Mouse (Mus musculus) regulatory T cell (primary cell): ENCODE measurements around the gene Gm49394.

Experiments used
- in situ Hi-C: fragments of 300-600 bp; cut with MboI, MseI; formaldehyde crosslinking; loops from one replicate; pipeline ENCODE4 v1.15.1; 2025; ENCODE audit warnings: high pct_unique_total_duplicates

The Gm49394 gene

GRCm38 (mm10) chr7:142659181-142659681 is 10.5 kb downstream of the Gm49394 start:
- in situ Hi-C loops, result no loop called here

GRCm38 (mm10) chr7:142658681-142659180 is 11.0 kb downstream of the Gm49394 start:
- in situ Hi-C loops, result no loop called here

GRCm38 (mm10) chr7:142657821-142658614 is 11.7 kb downstream of the Gm49394 start:
- in situ Hi-C loops, result no loop called here

- in situ Hi-C loops, result no loop called here
These were observed 12.4 kb downstream of the Gm49394 start for GRCm38 (mm10) chr7:142657341-142657791.

GRCm38 (mm10) chr7:142656055-142656454 is 13.7 kb downstream of the Gm49394 start:
- in situ Hi-C loops, result no loop called here

GRCm38 (mm10) chr7:142655633-142656032 is 14.1 kb downstream of the Gm49394 start:
- in situ Hi-C loops, result no loop called here

- in situ Hi-C loops, result no loop called here
These were observed 16.0 kb downstream of the Gm49394 start for GRCm38 (mm10) chr7:142653726-142654125.

- in situ Hi-C loops, result loop anchor here (5.0 kb wide), 1 partner anchor 679 kb away; no protein-coding TSS in a partner anchor
These were observed 23.1 kb downstream of the Gm49394 start for GRCm38 (mm10) chr7:142646676-142647075.

- in situ Hi-C loops, result loop anchor here (5.0 kb wide), 1 partner anchor 678 kb away; no protein-coding TSS in a partner anchor
These were observed 24.7 kb downstream of the Gm49394 start for GRCm38 (mm10) chr7:142645045-142645444.

GRCm38 (mm10) chr7:142636178-142636577 is 33.6 kb downstream of the Gm49394 start:
- in situ Hi-C loops, result no loop called here

- in situ Hi-C loops, result no loop called here
These were observed 39.1 kb downstream of the Gm49394 start for GRCm38 (mm10) chr7:142630691-142631090.

- in situ Hi-C loops, result no loop called here
These were observed 39.9 kb downstream of the Gm49394 start for GRCm38 (mm10) chr7:142629806-142630205.

- in situ Hi-C loops, result no loop called here
These were observed 47.6 kb downstream of the Gm49394 start for GRCm38 (mm10) chr7:142622180-142622579.

GRCm38 (mm10) chr7:142613077-142613476 is 56.7 kb downstream of the Gm49394 start:
- in situ Hi-C loops, result no loop called here

GRCm38 (mm10) chr7:142610627-142611406 is 58.9 kb downstream of the Gm49394 start:
- in situ Hi-C loops, result no loop called here

- in situ Hi-C loops, result no loop called here
These were observed 68.8 kb downstream of the Gm49394 start for GRCm38 (mm10) chr7:142600921-142601320.
